Mouse (Mus musculus) limb, embryonic 11.5 days (tissue): ENCODE data around the gene Ano10. TPM values are rescaled to one million over a fixed set of nuclear protein-coding genes. Genes with fewer than 3 reads are reported as not detected.

Experiments used
- ATAC-seq: fragments of 200-750 bp; cut with Nextera tagmentation; 2 replicates; pipeline ENCODE4 v1.8.0; 2017; ENCODE audit warnings: low read depth; ENCODE audit not compliant: insufficient number of reproducible peaks, low FRiP score, low TSS enrichment
- DNase-seq: peaks from one replicate; pipeline ENCODE4 v3.0.0-alpha.2; 2015; ENCODE audit warnings: low spot score
- H3K27ac ChIP-seq: fragments of 300-500 bp; sonication (generic); replicated peaks from 2 replicates; pipeline ENCODE4 v1.5.1; 2014; ENCODE audit warnings: low read depth, mild to moderate bottlenecking, low read length
- H3K27me3 ChIP-seq: fragments of 300-500 bp; sonication (generic); 2 replicates; pipeline ENCODE4 v1.6.1; 2014; ENCODE audit warnings: mild to moderate bottlenecking, low read length, mixed read lengths; ENCODE audit not compliant: control insufficient read depth, insufficient read depth
- H3K36me3 ChIP-seq: fragments of 300-500 bp; sonication (generic); 2 replicates; pipeline ENCODE4 v1.6.1; 2014; ENCODE audit warnings: mild to moderate bottlenecking, low read length, moderate library complexity, mixed read lengths; ENCODE audit not compliant: control insufficient read depth, insufficient read depth
- H3K4me1 ChIP-seq: fragments of 300-500 bp; sonication (generic); 2 replicates; pipeline ENCODE4 v1.6.1; 2014; ENCODE audit warnings: low read length, mixed read lengths; ENCODE audit not compliant: control insufficient read depth, insufficient read depth
- H3K4me2 ChIP-seq: fragments of 300-500 bp; sonication (generic); 2 replicates; pipeline ENCODE4 v1.6.1; 2014; ENCODE audit warnings: low read depth, mild to moderate bottlenecking, moderate library complexity; ENCODE audit not compliant: severe bottlenecking
- H3K4me3 ChIP-seq: fragments of 300-500 bp; sonication (generic); 2 replicates; pipeline ENCODE4 v1.5.1; 2014; ENCODE audit warnings: low read depth, low read length
- H3K9ac ChIP-seq: fragments of 300-500 bp; sonication (generic); 2 replicates; pipeline ENCODE4 v1.6.1; 2014; ENCODE audit warnings: mild to moderate bottlenecking, low read length
- H3K9me3 ChIP-seq: fragments of 300-500 bp; sonication (generic); 2 replicates; pipeline ENCODE4 v1.6.1; 2016; ENCODE audit warnings: low read length; ENCODE audit not compliant: control insufficient read depth
- WGBS: fragments of 180-500 bp; shearing (Covaris S2); extraction: QIAGEN DNeasy Blood & Tissue Kit; methylation state at CpG from one replicate; pipeline ENCODE4 v1.1.7; 2014; 5-methylcytosine and 5-hydroxymethylcytosine counted together
- polyA plus RNA-seq: library from polyadenylated mRNA; unstranded; fragments of >200 nt; fragmentation: Nextera tagmentation; extraction: Ambion mirVana; gene quantifications from 2 replicates; pipeline ENCODE4 v1.2.1, GENCODE M21; 2014

Ano10 gene
- polyA plus RNA-seq, 1 experiment from 2014 or later = 26.8 TPM

DNA sequence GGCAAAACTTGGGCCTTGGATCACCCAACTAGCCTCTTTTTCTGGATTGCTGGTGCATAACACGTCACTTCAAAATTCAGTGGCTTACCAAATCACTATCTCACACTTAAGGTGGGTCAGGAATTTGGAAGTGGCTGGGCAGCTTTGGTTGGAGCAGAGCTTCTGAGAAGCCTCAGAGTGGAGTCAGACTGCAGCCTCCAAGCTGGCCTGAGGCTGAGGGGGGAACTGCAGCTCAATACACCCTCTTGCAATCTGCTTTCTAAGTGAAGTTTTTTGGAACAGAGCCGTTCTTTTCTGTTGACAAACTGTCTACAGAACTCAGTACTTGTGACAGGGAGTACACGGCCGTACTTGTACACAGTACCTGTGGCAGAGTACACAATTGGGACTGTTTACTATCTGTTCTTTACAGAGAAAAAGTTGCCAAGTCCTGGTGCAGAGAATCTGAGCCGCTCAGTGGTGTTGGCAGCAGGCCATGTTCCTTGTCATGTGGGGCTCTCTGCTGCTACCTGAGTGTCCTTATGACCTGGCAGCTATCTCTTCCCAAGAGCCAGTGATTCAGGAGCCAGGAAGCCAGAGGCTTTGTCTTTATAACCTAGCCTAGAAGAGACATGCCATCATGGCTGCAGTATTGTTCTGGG, 99.1 kb downstream of the Ano10 start:
- Histone ChIP-seq H3K9me3 (no peaks in the 10 kb centered on the region), H3K4me1 (no peaks in the 10 kb centered on the region), H3K27ac (no peak overlapping the region), H3K4me3 (no peak overlapping the region), H3K36me3 (no peaks in the 10 kb centered on the region), H3K4me2 (no peak overlapping the region), H3K9ac (no peak overlapping the region), H3K27me3 (no peaks in the 10 kb centered on the region)
- DNase-seq = no peak
- 96% methylated on average over 5 of the region's 5 CpGs for WGBS
- no peak for ATAC-seq

DNA sequence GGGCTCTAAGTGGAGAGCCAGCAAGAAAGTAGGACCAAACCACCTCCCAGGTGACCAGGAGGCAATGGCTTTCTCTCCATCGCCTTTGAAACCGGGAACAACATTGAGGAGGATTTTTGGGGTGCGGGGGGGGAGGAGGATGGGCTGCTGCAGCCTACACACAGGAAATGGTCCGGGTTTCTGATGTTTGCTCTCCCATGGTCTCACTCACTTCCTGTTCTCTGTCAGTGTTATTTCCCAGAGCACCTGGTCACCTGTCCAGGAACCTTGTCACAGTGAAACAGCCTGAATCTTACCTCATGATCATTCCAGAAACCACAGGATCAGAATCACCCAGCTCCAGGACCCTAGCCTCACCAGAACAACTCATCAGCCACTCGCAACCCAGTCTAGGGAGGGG, 100.4 kb downstream of the Ano10 start:
- Histone ChIP-seq H3K9ac (no peak overlapping the region), H3K27me3 (no peaks in the 10 kb centered on the region), H3K36me3 (no peaks in the 10 kb centered on the region), H3K9me3 (no peaks in the 10 kb centered on the region), H3K4me2 (no peak overlapping the region), H3K4me1 (no peaks in the 10 kb centered on the region), H3K27ac (no peak overlapping the region), H3K4me3 (no peak overlapping the region)
- WGBS = 79% methylated on average over 5 of the region's 5 CpGs
- DNase-seq (no peak), ATAC-seq (no peak)

DNA sequence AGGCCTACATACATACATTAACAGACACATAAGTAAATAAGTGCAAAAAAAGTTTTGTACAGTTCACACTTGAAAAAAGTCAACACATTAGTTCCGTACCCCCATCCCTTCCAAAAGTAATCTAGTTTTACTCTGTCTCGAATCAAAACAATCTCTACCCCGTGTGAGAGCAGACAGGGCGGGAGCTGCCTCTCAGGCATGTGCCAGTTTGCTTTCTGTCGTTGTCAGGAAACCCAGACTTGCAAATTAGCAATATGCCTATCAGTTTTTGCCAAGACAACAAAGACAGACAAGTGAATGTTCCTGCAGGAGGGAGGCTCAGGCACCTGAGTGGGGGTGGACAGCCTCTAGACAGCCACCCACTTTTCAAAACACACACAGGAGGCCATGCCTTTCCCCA, 100.9 kb downstream of the Ano10 start:
- no peaks in the 10 kb centered on the region for H3K4me1 ChIP-seq
- H3K4me2 ChIP-seq = no peak overlapping the region
- WGBS = 82% methylated on average over 5 of the region's 5 CpGs
- no peaks in the 10 kb centered on the region for H3K36me3 ChIP-seq
- DNase-seq = no peak
- H3K4me3 ChIP-seq = no peak overlapping the region
- no peak overlapping the region for H3K9ac ChIP-seq
- no peak for ATAC-seq
- no peaks in the 10 kb centered on the region for H3K9me3 ChIP-seq
- no peak overlapping the region for H3K27ac ChIP-seq
- H3K27me3 ChIP-seq = no peaks in the 10 kb centered on the region

DNA sequence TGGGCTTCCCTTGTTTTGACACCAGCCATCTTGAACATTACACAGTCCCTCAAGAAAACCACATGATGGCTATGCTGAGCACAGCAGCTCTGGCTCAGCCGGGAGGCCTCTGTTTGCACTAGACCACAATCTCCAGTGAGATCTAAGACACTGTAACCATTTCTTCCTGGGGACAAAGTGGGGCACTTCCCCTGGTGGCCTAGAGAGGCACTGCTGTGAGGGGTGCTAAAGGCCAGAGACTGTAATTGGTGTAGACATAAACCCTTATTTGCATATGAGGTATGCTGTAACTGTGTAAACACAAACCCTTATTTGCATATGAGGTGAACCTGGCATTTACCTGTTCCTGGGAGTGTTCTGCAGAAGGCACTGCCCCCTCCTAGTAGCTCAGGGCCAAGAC, 105.5 kb downstream of the Ano10 start:
- ATAC-seq (no peak), DNase-seq (no peak)
- no peaks in the 10 kb centered on the region for H3K27me3 ChIP-seq
- no peak overlapping the region for H3K4me3 ChIP-seq
- H3K4me2 ChIP-seq = no peak overlapping the region
- no peaks in the 10 kb centered on the region for H3K36me3 ChIP-seq
- no peak overlapping the region for H3K27ac ChIP-seq
- H3K4me1 ChIP-seq = no peaks in the 10 kb centered on the region
- WGBS = 78% methylated on average over 1 of the region's 1 CpGs
- no peaks in the 10 kb centered on the region for H3K9me3 ChIP-seq
- no peak overlapping the region for H3K9ac ChIP-seq

DNA sequence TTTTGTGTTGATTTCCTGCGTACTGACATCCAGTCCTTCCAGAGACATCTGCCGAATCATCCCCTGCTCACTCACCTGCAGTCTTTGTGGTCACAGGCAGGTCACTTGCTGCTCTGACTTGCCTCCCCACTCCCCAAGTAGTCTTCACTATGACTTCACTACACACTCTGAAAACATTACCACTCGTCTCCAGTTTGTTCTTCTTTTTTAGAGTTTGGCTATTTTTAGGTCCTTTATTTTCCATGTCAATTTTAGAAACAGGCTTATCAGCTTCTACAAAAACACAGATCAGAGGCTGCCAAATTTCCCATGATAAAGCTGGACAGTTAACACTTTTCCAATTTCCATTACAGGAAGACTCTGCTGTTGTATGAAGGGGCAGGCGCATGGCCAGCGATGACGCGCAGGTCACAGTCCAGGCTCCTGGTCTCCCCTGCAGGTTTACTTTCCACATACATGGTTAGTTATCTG, 106.7 kb downstream of the Ano10 start:
- WGBS = 89% methylated on average over 7 of the region's 7 CpGs
- H3K4me1 ChIP-seq = no peaks in the 10 kb centered on the region
- ATAC-seq (no peak), DNase-seq (no peak)
- H3K9me3 ChIP-seq = no peaks in the 10 kb centered on the region
- no peak overlapping the region for H3K4me2 ChIP-seq
- no peak overlapping the region for H3K9ac ChIP-seq
- no peak overlapping the region for H3K27ac ChIP-seq
- H3K4me3 ChIP-seq = no peak overlapping the region
- H3K27me3 ChIP-seq = no peaks in the 10 kb centered on the region
- no peaks in the 10 kb centered on the region for H3K36me3 ChIP-seq

DNA sequence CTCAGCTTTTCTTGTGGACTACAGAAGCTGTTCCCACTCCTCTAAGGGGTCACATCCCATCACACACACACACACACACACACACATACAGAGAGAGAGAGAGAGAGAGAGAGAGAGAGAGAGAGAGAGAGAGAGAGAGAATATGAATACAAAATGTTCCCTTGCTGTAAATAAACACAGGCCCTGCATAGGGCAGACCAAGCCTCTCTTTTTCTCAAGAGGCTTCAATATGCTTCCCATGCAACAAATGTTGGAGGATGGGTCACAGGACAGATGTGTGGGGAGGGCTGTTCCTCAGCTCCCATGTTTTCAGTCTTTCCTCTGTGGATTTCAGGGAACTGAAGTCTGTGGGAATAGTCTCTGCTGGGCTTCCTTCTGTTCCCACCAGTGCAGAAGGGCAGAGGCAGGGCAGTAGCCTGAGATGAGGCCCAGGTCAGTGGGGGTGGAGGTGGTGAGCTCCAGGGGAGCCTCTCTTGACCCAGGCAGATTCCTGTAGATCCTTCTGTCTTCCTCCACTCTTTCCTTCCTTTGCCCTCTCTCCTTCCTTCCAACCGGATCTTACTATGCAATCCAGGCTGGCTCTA, 107.5 kb downstream of the Ano10 start:
- WGBS = 83% methylated on average over 1 of the region's 1 CpGs
- Histone ChIP-seq H3K9ac (no peak overlapping the region), H3K9me3 (no peaks in the 10 kb centered on the region), H3K4me3 (no peak overlapping the region), H3K27ac (no peak overlapping the region), H3K4me2 (no peak overlapping the region), H3K4me1 (no peaks in the 10 kb centered on the region), H3K36me3 (no peaks in the 10 kb centered on the region), H3K27me3 (no peaks in the 10 kb centered on the region)
- ATAC-seq (no peak), DNase-seq (no peak)

DNA sequence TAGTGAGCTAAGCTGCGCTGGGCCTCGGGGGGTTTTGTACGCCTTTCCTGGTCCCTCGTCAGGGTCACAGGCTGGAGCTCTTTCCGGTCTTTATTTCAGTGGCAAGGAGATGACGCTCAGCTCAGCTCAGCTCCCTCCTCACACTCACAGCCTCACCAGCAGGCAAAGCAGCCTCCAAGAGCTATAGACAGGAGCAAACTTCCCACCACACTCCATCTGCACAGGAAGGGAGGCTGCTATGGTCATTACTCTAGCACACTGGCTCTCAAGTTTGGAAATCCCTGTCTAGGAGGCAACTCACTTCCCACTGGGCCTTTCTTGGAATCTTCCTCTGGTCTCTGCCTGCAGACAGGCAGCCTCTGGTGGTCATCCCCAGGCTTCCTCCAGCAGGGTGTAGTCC, 108.3 kb downstream of the Ano10 start:
- no peak overlapping the region for H3K4me2 ChIP-seq
- H3K4me1 ChIP-seq = no peaks in the 10 kb centered on the region
- H3K27me3 ChIP-seq = no peaks in the 10 kb centered on the region
- H3K27ac ChIP-seq = no peak overlapping the region
- H3K4me3 ChIP-seq = no peak overlapping the region
- WGBS = 76% methylated on average over 6 of the region's 6 CpGs
- ATAC-seq (no peak), DNase-seq (no peak)
- H3K36me3 ChIP-seq = no peaks in the 10 kb centered on the region
- H3K9ac ChIP-seq = no peak overlapping the region
- no peaks in the 10 kb centered on the region for H3K9me3 ChIP-seq

DNA sequence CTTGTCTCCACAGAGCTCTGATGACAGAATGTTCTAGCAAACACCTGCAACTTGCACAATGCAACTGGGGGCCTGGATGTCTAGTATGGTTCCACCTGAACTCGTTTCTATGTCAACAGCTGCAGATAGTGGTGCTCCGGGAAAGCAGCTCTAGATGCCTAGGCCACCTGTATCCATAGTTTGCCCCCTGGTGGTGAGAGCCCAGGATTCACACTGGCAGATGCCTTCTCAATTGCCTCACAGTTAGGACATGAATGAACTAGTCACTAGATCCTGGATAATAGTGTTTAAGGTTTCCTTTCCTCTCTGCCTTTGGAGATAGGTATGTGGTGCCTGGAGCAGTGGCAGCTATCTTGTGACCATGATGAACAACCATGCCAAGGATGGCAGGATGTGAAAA, 109.2 kb downstream of the Ano10 start:
- H3K4me2 ChIP-seq = no peak overlapping the region
- peak; percentile 78 for DNase-seq
- H3K27ac ChIP-seq = no peak overlapping the region
- no peak overlapping the region for H3K4me3 ChIP-seq
- H3K36me3 ChIP-seq = no peaks in the 10 kb centered on the region
- H3K9me3 ChIP-seq = no peaks in the 10 kb centered on the region
- no peak for ATAC-seq
- no peaks in the 10 kb centered on the region for H3K4me1 ChIP-seq
- 27% methylated on average over 2 of the region's 2 CpGs for WGBS
- no peak overlapping the region for H3K9ac ChIP-seq
- H3K27me3 ChIP-seq = no peaks in the 10 kb centered on the region

DNA sequence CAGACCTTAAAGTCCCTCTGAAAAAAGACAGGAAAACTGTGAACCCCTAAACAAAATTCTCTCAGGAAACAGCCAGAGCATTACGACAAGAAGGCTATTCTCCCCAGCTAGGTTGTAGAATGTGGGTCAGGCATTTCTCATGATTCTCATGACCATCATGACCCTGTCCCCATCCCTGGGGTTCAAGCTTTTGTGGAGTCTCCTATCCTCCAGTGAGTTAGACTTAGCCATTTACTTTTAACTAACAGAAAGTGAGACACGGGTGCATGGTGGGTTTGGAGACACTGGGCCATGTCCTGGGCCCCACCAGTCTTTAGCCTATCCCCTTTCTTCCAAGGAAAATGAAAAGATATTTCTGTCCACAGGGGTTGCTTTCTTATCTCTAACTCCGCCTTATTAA, 109.9 kb downstream of the Ano10 start:
- H3K4me2 ChIP-seq = no peak overlapping the region
- H3K9me3 ChIP-seq = no peaks in the 10 kb centered on the region
- DNase-seq (no peak), ATAC-seq (no peak)
- no peak overlapping the region for H3K9ac ChIP-seq
- no peaks in the 10 kb centered on the region for H3K4me1 ChIP-seq
- H3K27ac ChIP-seq = no peak overlapping the region
- 88% methylated on average over 3 of the region's 3 CpGs for whole genome bisulfite sequencing
- no peaks in the 10 kb centered on the region for H3K36me3 ChIP-seq
- no peaks in the 10 kb centered on the region for H3K27me3 ChIP-seq
- no peak overlapping the region for H3K4me3 ChIP-seq
